Mouse (Mus musculus): ENCODE data around the gene Fgd5.
A peak's percentile ranks its signal among the peaks of the same experiment; 100 is the strongest.

Fgd5 gene

DNA sequence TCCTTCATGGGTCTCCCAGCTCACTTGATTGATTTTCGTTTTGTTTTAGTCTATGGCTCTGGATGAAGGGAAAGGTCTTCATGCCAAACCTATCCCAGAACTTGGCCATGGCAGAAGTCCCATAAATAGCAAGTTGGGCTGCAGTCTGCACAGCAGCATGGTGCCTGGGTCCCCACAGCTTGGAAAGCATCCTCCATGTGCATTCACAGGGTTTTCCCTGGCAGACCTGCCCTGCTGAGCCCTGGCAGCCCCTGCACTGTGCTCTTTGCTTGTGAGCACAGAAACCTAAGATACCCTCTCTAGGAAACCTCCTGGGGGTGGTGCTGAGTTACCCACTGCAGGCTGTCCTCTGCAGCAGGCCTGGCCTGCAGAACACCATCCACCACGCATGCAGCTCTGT lies 32.2 kb downstream of the Fgd5 start:
- DNase-seq = no peak

DNA sequence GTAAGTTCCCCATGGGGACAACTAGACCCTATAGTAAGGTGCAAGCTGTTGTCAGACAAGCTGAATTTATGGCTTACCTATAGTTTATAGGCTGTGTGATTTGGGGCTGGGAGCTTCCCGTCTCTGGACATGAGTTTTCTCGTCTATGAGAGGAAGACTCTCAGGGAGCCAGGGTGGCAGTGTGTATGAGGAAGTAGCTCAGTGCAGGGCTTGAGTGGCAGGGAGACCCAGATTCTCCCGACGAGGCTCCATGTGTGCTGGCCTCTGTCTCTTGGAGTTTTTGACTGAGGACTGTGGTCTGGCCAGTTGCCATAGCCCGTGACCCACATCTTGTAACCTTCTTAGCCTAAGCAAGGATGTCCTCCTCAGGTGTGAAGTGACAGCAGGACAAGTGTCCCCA lies 33.7 kb downstream of the Fgd5 start:
- no peak for DNase-seq

DNA sequence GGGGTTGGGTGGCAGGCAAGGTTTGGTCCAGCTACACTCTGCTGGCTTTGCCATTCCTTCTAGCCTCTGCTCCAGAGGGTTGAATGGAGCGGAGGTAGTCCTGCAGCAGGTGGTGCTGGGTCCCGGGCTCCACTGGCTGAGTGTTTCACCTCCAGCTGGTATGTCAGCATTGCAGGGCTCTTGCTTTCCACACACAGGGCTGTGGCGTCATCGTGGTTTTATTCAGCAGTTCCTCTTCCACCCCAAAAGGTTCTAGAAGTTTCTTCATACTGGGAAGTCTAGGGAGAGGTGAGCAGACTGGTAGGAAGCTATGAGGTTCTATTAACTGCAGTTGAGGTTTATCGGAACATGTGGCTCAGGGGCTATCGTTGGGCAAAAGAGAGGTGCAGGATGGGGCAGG lies 34.4 kb downstream of the Fgd5 start:
- no peak for DNase-seq

DNA sequence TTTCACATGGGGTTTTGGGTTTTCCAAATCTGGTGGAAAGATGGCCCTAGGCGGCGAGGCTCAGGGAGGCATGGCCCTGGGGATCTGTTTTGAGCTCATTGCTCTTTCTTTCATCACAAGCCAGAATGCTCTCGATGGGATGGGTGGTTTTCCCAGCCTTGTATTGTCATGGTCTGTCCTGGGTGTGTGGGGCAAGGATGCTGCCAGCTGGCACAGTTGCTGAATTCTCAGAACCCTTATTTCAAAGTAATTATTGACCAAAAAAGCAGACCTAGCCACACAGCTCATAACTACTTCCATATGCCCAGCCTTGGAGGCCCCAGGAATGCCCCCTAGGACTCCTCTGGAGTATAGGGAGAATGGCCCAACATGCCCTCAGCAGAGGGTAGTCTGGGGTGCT lies 34.9 kb downstream of the Fgd5 start:
- DNase-seq = no peak

DNA sequence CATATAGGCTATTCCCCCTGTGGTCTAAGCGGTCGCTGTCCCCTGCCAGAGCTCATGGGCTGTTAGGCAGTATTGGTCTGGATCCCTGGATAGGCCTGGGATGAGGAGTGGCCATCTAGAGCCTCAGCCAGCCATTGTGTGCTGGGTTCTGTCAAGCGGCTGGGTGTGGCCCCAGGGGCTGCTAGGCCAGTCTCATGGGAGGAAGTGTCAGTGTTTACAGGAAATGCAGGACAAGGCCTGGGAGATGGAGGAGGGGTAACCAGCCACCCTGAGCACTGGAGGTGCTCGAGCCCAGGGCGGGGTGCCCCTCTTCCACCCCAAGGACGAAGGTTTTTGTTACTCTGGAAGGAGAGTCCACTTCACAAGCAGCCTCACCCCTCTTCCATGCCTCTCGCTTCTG lies 36.3 kb downstream of the Fgd5 start:
- peak; percentile 69 to 84 for DNase-seq

DNA sequence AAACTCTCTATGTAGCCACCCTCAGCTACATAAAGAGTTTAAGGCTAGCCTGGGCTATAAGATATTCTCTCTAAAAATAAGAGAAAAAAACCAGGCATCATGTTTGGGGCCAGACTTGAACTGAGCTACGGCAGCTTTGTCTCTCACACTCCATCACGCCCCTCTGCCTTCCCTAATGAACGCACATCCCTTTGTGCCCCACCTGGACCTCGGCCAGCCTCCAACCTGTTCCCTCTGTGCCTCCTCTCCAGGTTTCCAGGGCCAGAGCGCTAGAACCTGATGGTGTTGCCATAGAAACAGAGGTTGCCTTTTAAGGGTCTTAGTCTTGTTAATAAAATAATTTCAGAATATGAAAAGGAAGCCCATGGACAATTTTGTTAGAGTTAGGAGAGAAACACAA lies 37.2 kb downstream of the Fgd5 start:
- DNase-seq = no peak

DNA sequence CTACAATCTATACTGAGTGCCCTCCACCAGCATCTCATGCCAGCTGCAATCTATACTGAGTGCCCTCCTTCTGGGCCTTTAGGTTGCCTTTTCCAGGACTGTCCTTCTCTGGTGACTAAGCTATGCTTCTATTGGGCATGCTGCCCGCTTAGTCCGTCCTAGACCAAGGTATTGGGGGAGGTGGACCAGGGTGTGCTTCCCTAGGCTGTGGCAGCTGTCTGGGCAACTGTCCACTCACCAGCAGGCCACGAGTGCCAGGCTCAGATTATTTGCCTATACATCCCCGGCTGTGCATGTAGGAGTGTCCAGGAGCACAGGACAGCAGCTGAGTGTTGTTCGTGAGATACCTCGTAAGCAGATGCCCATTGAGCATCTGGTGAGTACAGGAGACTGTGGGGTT lies 38.1 kb downstream of the Fgd5 start:
- DNase-seq = no peak

DNA sequence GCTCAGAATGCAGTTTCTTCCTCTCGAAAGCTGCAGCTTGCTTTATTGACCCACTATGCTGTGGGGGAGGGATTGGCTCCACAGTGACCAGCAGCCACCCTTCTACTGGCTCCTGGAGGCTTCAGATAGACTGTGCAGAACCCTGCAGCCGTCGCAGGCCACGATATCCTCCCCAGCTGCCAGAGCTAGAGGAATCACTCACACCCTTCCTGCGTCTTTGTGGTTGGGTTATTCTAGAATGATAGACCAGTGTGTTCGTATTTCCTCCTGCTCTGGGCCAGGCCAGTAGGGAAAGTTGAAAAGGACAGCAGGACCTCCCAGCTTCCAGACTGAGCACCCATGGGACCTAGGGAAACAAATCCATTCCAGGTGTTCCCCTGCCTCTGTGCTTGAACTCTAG lies 39.7 kb downstream of the Fgd5 start:
- peak; percentile 25 to 48 for DNase-seq

DNA sequence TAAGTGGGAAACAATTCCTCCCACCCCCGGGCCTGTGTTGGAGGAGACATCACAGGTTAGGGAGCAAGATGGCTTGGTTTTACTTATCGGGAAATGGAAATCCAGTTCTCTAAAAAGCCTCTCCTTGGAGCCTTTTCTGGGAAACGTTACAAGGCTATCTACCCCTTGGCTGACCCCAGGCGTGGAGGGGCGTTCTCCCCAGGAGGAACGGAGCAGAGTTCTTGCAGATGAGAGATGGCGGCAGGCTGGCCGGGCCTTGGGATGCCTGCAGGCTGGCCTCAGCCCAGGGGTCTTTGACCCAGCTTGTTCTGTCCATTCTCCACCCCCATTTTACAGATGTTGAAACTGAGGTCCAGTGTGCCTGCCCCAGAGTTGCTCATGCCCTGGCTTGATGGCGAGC lies 42.4 kb downstream of the Fgd5 start:
- peak in 1 of 2 experiments; percentile 39 for DNase-seq

DNA sequence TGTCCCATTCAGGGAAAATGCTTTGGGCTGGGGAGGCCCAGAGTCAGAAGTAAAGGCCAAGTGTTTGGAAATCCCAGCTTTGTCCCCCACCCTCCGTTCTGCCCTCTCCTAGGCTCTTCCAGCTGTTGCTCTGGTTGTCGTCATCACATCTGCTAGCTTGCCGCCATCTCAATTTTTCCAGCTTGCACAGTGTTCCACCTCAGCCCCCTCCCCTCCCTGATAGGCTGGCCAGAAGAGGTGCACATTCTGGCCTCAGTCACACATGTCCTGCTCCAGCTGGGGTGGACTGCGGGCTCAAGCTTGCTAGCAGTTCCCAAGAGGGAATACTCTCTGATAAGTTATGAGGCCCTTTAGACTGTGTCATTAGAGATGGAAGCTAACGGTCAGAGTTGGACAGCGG lies 42.8 kb downstream of the Fgd5 start:
- peak in 1 of 2 experiments; percentile 56 for DNase-seq

DNA sequence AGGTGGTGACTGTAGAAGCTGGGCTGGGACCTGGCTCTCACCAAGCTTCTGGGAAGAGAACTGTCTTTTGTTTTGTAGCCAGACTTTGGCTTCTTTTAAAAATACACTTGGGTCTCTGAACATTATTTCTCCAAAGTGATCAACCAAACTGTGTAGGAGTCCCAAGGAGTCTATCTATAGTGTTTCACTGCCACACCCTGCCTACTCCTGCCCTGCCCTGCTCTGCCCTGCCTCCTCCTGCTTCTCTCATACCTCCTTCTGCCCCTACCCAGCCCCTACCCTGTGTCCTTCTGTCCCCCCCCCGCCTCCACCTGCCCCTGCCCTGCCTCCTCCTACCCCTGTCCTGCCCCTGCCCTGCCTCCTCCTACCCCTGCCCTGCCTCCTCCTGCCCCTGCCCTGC lies 46.6 kb downstream of the Fgd5 start:
- DNase-seq = no peak

DNA sequence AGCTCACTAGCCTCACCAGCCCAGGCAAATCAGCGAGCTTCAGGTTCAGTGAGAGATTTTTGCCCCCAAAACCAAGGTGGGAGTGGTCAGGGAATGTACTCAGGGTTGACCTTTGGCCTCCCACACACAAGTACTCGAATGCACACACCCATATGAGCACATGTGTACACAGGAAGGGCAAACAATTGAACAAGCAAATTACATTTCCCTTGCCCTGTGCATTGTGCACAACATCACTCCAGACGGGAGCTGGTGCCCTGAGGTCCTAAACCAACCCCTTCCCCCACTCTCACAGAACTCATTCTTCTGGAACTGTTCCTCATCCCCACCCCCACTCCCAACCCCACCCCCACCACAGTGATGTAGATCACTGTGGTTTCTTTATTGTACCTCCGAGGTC lies 48.7 kb downstream of the Fgd5 start:
- no peak for DNase-seq

DNA sequence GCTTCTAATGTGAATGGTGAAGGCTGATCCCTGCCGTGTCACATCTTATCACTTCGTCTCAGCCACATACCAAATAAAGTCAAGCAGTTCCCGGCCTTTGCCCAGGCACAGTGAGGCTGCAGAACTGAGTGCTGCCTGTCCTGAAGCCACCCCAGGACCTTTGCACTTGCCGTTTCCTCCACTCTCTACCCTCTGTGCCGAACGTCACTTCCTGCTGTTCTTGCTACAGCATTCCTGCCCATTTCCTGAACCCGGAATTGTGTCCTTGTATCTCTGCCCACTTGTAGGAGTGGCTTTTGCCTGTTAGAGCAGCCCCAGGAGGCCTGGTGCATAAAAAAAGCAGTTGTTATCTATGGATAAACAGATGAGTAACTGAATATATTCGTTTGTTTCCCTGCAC lies 52.0 kb downstream of the Fgd5 start:
- DNase-seq = peak; percentile 21 to 37

DNA sequence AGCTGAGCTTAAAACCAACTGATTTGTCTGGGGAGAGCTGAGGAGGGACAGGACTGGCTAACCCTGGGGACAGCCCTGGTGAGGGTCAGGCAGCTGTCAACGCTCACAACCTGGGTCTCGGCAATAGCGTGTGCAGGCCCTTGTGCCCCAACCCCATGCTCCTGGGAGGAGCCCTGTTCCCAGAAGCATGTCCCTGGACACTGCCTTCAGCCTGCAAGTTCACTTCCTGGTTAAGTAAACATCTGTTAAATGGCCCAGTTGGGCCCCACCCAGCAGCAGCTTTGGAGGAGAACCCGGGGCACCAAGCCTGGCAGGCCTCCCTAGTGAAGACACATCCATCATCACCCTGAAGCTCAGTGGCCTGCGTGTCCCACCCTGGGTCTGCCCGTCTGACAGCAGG lies 56.0 kb downstream of the Fgd5 start:
- peak; percentile 77 to 89 for DNase-seq

DNA sequence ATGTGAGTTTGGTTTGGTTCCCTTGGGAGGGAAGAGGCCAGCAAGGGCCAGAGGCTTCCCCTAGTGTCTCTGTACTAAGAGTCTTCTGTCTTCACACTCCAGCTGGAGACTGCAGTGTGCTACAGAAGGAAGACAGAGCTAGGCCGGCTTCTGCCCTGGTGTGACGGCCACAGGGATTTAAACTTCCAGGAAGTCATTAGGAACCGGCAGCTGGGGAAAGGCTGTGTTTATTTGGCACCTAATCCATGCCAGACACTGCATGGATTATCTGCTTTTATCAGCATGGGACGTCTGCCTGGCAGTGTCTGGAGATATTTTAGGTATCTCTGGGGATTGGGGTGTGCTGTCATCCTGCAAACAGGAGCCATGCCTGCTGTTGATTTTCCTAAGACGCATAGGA lies 57.7 kb downstream of the Fgd5 start:
- DNase-seq = peak; percentile 62 to 84

DNA sequence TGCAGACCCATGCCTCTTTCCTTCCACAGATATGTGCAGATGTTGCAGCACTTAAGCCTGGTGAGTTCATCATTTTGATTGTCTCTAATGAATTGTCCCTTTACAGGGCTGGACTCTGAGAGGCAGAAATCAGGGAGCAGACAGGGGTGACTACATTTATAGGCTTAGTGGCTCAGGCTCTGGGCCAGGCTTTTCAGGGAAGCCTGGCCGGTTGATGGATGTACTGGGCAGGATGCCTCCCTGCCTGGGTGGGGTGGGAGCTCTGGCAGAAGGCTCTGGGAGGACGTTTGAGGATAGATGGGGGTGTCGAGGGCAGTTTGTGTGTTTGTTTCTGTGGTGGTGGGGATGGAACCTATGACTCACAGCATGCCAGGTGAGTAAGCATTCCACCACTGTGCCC lies 59.5 kb downstream of the Fgd5 start:
- peak in 1 of 2 experiments; percentile 49 for DNase-seq

DNA sequence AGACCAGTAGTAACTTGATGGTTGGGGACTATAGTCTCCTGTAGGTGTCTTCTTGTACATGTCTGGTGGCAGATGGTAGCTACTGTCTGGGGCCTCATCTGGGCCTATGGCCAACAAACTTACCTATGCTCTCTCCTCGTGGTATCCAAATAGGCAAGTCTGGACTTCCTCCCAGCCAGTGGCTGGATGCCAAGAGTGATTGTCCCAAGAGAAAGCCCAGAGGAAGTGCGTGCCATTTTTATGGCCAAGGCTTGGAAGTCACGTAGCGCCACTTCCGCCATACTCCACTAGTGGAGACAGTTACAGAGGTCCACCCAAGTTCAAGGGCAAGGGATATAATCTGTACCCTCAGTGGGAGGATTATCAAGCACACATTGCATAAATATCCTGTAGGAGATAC lies 62.6 kb downstream of the Fgd5 start:
- DNase-seq = peak; percentile 52 to 56

DNA sequence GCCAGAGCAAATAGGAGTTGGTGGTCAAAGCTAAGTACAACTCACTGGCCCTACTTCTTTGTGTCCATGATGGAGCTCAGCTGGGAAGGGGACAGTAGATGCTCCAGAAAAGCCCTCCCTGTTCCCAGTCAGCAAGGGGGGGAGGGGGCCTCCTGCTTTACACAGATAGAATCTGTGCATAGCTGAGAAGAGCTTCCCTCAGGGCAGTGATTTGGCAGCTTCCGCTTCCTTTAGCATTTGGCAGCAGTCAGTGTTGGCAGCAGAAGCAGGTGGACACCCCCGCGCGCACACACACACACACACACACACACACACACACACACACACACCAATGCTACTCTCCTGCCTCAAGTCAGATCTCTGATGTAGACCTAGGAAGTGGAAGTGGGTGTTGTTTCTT lies 63.4 kb downstream of the Fgd5 start:
- DNase-seq = peak; percentile 60 to 78

DNA sequence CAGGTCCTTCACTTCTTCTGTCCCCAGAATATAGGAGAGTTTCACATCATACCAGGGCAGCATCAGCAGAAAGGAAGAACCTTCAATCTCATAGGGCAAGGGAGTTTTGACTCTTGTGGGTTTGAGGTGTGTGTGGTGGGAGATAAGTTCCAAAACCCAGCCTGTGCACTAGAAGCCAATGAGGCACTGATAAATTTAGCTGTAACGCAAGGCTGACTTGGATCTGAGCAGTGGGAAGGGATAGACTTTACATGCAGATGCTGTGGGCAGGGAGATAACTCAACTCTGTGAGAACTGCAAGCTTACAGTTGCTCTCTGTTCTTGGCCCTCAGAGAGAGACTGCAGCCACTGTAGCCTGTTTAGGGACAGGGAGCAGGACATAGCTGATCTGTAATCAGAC lies 64.2 kb downstream of the Fgd5 start:
- no peak for DNase-seq

DNA sequence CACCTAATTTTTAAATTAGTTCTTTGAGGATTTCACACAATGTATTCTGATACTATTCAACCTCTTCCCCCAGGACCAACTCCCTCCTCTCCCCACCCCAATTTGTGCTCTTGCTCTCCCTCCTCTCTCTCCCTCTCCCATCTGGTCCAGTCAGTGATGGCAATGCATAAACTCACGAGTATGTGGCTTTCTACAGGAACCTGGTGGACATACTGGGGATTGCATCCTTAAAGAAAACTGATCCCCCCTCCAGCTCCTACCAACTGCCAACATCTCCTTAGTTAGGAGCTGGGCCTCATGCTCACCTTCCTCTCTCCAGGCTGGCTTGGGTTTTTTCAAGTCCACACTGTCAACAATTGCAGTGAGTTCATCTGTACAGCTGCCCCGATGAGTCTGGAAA lies 79.1 kb downstream of the Fgd5 start:
- DNase-seq = no peak

DNA sequence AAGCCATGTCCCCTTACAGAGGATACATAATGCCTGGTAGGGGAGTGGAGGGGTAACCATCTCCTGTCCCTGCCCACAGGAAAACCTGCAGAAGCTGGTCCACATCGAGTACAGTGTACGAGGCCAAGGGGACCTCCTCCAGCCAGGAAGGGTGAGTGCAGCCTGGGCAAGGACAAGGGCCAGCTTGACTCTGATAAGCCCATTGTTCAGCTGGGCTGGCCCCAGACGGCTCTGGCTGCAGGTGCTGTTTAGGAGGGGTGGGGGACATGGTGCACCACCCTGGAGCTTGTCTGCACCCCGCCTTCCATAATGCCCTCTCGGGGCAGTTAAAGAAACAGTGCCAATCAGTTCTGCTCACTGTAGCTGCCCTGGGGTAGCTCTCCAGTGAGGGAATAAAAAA lies 83.0 kb downstream of the Fgd5 start:
- DNase-seq = peak in 1 of 2 experiments; percentile 47

DNA sequence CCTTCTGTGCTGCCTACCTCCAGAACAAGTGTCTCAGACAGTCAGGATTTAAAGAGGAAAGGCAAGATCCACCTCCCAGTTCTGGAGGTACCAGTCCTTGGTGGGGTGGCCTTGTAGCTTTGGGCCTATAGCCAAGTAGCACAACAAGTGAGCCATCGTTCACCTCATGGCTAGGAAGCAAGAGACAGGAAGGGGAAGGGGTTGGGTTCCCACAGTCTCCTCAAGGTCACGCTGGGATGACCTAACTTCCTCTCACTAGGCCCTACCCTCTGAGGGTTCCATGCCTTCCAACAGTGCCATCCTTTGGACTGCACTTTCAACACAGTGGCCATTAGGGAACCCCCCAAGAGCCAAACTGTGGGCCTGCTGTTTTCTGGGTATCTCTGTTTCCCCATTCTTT lies 84.8 kb downstream of the Fgd5 start:
- no peak for DNase-seq

DNA sequence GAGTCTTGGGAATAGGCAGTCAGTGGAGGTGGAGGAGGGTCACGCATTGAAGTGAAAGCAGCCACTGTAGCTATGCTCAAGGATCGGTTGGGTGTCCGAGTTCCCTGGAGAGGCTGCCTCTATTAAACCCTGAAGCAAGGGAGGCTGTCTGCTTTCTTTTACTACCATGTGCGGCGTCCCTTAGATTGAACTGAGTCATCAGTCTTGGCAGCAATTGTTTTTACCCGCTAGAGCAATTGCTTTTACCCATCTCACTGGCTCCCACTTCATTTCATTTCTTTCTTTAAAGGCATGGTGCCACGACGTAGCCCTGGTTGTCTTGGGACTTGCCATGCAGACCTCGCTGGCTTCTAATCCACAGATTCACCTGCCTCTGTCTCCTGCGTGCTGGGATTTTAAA lies 85.4 kb downstream of the Fgd5 start:
- no peak for DNase-seq

DNA sequence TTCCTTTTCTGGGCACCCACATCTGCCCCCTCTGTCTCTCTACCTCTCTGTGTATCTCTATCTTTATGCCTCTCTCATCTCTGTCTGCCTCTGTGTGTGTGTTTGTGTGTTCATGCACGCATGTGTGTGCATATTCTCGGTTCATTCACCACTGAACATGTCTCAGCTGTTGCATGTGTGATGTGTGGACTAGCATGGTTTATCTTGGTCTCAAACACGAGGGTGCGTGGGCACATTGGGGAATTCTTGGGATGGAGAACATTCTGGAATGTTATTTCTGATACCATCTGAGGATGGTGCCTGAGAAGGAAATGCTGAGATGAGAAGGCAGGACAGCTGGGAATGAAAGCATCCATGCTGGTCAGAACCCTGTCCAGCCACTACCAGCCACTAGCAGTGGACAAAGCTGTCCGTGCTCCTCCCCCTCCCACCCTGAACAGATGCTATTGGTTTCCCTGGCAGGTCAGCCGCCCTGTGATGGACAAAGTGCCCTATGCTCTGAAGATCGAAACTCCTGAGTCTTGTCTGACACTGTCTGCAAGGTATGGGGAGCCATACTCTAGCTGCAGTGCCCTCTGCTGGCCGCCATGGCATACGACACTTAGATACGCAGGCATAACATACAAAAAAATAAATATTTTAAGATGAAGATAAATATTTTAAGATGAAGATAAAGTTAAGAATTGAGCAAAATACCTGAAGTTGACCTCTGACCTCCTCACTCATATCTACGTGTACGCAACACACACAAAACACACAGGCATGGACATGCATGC lies 87.2 kb downstream of the Fgd5 start:
- DNase-seq = peak; percentile 56 to 57

DNA sequence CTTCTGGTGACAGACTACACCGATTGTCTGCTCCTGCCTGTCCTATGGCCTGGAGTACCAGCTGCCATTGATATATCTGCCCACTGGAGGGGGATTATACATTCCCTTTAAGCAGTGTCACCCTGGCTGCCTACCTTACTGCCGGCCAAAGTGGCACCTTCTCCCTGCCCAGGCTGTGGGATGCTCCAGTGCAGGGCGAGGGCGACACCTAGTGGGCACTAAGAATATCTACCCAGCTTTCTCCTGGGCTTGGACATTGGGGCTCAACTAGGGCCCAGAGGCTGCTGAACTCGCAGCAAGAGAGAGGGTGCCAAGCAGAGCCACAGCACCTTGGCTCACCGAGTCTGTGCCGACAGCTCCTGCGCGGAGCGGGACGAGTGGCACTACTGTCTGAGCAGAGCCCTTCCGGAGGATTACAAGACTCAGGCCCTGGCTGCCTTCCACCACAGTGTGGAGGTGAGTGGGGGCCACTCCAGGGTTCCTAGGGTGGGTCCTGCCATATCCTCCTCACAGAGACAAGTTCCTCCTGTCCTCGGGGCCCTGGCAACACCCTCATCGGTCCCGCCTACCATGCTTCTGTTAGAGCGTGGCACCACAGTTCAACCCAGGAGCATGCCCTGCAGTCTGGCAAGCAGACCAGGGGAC lies 88.6 kb downstream of the Fgd5 start:
- DNase-seq = peak; percentile 70 to 80
